Mouse (Mus musculus) heart, postnatal 36 days (tissue): ENCODE measurements around the gene Tmem200a. TPM values are rescaled to one million over a fixed set of nuclear protein-coding genes. Genes with fewer than 3 reads are reported as not detected.
A peak's percentile ranks its signal among the peaks of the same experiment; 100 is the strongest.

Experiments used
- DNase-seq, 2 experiments: peaks; one replicate each; pipeline ENCODE4 v3.0.0; 2021 to 2022
- intact Hi-C: fragments of 180-260 bp; cut with DNase I; formaldehyde crosslinking; loops from one replicate; pipeline ENCODE4 v1.15.1; 2025
- total RNA-seq, 2 experiments: library from RNA; stranded (reverse); gene quantifications; 2 replicates each; pipeline ENCODE4 v1.2.3; 2021

The Tmem200a gene
- total RNA-seq, result not detected

GRCm38 (mm10) chr10:26078521-26079142 lies at the start of gene Tmem200a:
Tmem200a (minus strand) TSS chr10:26079052.
- intact Hi-C loops, result loop anchor here (5.0 kb wide), 1 partner anchor 396 kb away; no protein-coding TSS in a partner anchor
- DNase-seq, result peak; percentile 10 to 11

GRCm38 (mm10) chr10:26119822-26120183 lies 41.0 kb upstream of the Tmem200a start:
- no peak for DNase-seq
- intact Hi-C loops, result no loop called here

GRCm38 (mm10) chr10:26119067-26119821 lies 40.4 kb upstream of the Tmem200a start:
- intact Hi-C loops, result no loop called here
- no peak for DNase-seq

GRCm38 (mm10) chr10:26114409-26114808 lies 35.6 kb upstream of the Tmem200a start:
- intact Hi-C loops, result no loop called here
- DNase-seq, result no peak

- DNase-seq, result no peak
- intact Hi-C loops, result no loop called here
These were observed 24.6 kb upstream of the Tmem200a start for GRCm38 (mm10) chr10:26103330-26103982.

- intact Hi-C loops, result no loop called here
- DNase-seq, result no peak
These were observed 3.2 kb upstream of the Tmem200a start for GRCm38 (mm10) chr10:26082081-26082480.

- intact Hi-C loops, result loop anchor here (5.0 kb wide), 1 partner anchor 397 kb away; no protein-coding TSS in a partner anchor
These were observed 826 bp upstream of the Tmem200a start for GRCm38 (mm10) chr10:26079678-26080077.

GRCm38 (mm10) chr10:26077671-26078481 lies 976 bp downstream of the Tmem200a start, which contains the start of gene Gm9767:
Gm9767 (plus strand) TSS chr10:26078255.
- DNase-seq, result no peak
- intact Hi-C loops, result loop anchor here (5.0 kb wide), 1 partner anchor 396 kb away; no protein-coding TSS in a partner anchor

More at GRCm38 (mm10) chr10:26079678-26080077, 826 bp upstream of the Tmem200a start:
- DNase-seq, result no peak

- intact Hi-C loops, result loop anchor here (5.0 kb wide), 1 partner anchor 395 kb away; no protein-coding TSS in a partner anchor
- no peak for DNase-seq
These were observed 1.9 kb downstream of the Tmem200a start for GRCm38 (mm10) chr10:26076949-26077348.

GRCm38 (mm10) chr10:26071986-26072385 lies 6.9 kb downstream of the Tmem200a start:
- intact Hi-C loops, result no loop called here
- no peak for DNase-seq

- DNase-seq, result no peak
- intact Hi-C loops, result no loop called here
These were observed 15.8 kb downstream of the Tmem200a start for GRCm38 (mm10) chr10:26063071-26063470.

GRCm38 (mm10) chr10:26059662-26060307 lies 19.1 kb downstream of the Tmem200a start:
- intact Hi-C loops, result no loop called here
- DNase-seq, result no peak

- intact Hi-C loops, result no loop called here
- no peak for DNase-seq
These were observed 27.7 kb downstream of the Tmem200a start for GRCm38 (mm10) chr10:26051177-26051576.

GRCm38 (mm10) chr10:26034931-26035330 lies 43.9 kb downstream of the Tmem200a start:
- DNase-seq, result no peak
- intact Hi-C loops, result no loop called here

GRCm38 (mm10) chr10:26018740-26019139 lies 60.1 kb downstream of the Tmem200a start:
- no peak for DNase-seq
- intact Hi-C loops, result no loop called here

GRCm38 (mm10) chr10:26014298-26014697 lies 64.6 kb downstream of the Tmem200a start:
- DNase-seq, result no peak
- intact Hi-C loops, result no loop called here

- no peak for DNase-seq
- intact Hi-C loops, result no loop called here
These were observed 69.9 kb downstream of the Tmem200a start for GRCm38 (mm10) chr10:26008948-26009347.

GRCm38 (mm10) chr10:26005471-26005870 lies 73.4 kb downstream of the Tmem200a start:
- intact Hi-C loops, result no loop called here

GRCm38 (mm10) chr10:26000893-26001292 lies 78.0 kb downstream of the Tmem200a start:
- intact Hi-C loops, result no loop called here

More at GRCm38 (mm10) chr10:26005471-26005870, 73.4 kb downstream of the Tmem200a start:
- no peak for DNase-seq

More at GRCm38 (mm10) chr10:26000893-26001292, 78.0 kb downstream of the Tmem200a start:
- DNase-seq, result no peak
